Mouse (Mus musculus): ENCODE measurements at regions not wholly inside any gene's neighbourhood (a gene's known extent, or its start where the extent isn't known, plus 50 kb on each side); places are given as distances from the start of the nearest gene placed in this dataset.

GRCm38 (mm10) chr13:30062285-30062684 is 74.0 kb upstream of the Mboat1 start:
- TF ChIP-seq POLR2A (IDR thresholded peaks at IDR 0.05; ENCODE audit: low read depth, low read length): no peak
- no peak for TF ChIP-seq CTCF (conservative IDR thresholded peaks at IDR 0.05; ENCODE audit: insufficient read depth, insufficient read length, low read depth, low read length)
